Mouse (Mus musculus) regulatory T cell (primary cell): Measurements from ENCODE around the gene Slamf9.

ENCODE experiments used
- in situ Hi-C: fragments of 300-600 bp; cut with MboI, MseI; formaldehyde crosslinking; loops from one replicate; pipeline ENCODE4 v1.15.1; 2025; ENCODE audit warnings: high pct_unique_total_duplicates

The Slamf9 gene

DNA sequence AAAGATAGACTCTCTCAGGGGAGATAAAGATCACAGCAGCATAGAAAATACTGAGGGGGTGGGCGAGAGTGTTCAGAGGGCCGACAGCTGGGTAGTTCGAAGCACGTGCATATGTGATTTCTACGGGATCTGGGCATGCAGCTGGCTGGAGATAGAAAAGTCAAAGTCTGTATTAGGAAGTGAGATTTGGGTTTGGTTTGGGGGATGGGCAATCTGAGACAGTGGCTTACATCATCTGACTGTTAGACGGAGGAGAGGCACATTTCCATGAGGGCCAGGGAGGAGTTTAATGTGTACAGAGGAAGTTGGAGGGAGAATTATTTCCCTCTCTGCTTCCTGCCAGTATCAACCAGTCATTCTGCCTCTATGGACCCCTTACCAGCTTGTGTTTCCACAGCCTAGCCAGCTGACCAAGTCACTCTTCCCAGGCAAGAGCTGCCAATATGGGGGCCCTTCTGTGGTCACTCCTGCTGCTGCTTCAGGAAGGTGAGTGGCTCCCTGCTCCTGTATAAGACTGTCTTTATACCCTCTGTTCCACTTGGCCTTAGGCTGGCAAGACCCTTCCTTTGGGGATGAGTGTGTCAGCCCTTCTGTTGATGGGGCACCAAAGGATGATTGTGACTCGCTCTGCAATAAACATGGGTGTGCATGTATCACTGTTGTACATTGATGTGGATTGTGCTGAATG, at the start of gene Slamf9:
Slamf9 (plus strand) TSS at position 305 of the 688 bp plus-strand sequence.
- in situ Hi-C loops = no loop called here

DNA sequence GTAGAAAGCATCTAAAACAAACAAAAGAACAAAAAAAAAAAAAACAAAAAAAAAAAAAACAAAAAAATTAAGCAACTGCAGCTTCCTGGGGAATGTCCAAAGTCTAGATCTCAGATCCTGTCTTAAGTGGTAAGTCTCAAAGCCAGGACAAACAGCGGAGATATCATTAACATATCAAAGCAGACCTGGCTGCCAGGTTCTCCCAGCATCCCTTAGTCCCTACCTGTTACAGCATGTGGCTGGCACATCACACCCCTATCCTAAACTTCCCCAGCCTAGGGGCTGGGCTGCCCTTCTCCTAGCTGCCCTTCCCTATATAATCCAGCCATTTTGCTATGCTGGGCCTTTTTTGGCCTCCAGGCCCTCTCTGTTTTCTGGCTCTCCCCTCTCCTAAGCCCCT, 48.7 kb upstream of the Slamf9 start:
- in situ Hi-C loops = no loop called here

GRCm38 (mm10) chr1:172427841-172428240, 47.3 kb upstream of the Slamf9 start:
- in situ Hi-C loops = no loop called here

DNA sequence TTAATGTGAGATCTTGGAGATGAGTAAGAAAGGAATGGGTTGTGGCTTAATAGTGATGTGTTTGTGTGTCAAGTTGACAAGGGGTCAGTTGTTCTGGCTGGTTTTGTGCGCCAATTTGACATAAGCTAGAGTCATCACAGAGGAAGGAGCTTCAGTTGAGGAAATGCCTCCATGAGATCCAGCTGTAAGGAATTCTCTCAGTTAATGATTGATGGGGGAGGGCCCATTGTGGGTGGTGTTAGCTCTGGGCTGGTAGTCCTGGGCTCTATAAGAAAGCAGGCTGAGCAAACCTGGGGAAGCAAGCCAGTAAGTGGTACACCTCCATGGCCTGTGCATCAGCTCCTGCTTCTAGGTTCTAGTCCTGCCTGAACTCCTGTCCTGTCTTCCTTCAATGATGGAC, 46.5 kb upstream of the Slamf9 start:
- in situ Hi-C loops = no loop called here

GRCm38 (mm10) chr1:172430731-172431220, 44.4 kb upstream of the Slamf9 start:
- in situ Hi-C loops = no loop called here

DNA sequence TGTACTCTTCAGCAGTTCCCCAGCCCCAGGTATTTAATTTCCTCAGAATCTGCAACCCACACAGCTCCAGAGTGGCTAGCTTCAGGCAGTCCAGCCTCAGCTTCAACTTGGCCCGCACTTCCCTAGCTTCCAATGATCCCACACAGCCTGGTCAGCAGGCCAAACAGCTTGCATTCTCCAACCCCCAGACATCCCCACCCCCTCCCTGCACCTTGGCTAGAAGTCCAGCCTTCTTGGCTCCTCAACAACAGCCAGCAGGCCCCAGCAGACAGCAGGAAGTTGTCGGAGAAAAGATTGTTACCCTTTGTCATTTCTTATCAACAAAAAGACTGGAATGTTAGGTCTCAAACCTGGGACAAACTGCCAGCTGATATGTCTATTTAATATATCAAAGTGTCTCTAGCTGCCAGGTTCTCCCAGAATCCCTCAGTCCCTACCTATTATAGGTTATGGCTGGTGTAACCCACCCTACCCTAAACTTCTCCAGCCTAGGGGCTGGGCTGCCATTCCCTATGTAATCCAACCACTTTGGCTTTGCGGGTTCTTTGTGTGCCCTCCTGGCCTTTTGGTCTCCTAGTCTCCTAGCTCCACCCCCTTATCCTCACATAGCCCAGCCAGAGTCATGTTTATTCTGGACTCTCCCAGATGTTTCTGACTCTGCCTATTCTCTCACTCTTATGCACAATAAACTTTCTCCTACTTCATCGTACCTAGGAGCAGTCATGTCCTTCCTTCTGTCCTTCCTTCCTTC, 43.1 kb upstream of the Slamf9 start:
- in situ Hi-C loops = no loop called here

DNA sequence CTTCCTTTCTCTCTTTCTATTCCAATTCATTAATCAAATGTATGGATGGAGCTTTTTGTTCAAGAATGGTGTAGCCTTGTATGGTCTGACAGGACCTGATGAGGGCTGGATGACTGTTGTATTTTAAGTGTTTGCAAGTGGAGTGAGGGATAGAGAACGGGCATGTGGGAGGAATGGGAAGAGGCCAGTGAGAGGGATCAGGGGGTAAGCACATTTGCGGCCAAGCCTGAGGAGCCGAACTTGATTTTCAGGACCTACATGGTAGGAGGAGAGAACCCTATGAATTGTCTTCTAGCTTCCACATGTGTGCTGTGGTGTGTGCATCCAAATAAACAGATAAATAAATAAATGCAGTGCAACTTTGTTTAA, 42.6 kb upstream of the Slamf9 start:
- in situ Hi-C loops = no loop called here

GRCm38 (mm10) chr1:172433012-172433850, 41.9 kb upstream of the Slamf9 start:
- in situ Hi-C loops = no loop called here

- in situ Hi-C loops = no loop called here
These were observed 41.4 kb upstream of the Slamf9 start for GRCm38 (mm10) chr1:172433851-172434165.

DNA sequence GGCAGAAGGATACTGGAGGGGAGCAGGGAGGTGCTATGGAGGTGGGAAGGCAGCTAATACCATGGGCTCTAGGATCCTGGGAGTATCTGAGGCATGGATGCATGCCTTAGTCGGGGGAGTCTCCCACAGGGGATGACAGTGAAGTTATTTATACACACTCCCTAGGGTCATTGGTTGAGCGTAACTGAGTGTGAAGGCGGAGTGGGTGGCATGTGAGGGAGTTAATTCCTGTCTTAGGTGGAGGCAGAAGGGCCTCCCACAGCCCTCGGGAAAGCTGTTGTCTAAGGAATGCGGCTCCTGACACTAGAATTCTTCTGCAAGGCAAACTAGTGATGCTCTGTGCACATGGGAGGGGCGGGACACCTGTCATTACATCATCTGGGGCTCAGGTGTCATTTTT, 38.4 kb upstream of the Slamf9 start:
- in situ Hi-C loops = no loop called here

GRCm38 (mm10) chr1:172438621-172439020, 36.5 kb upstream of the Slamf9 start:
- in situ Hi-C loops = no loop called here

- in situ Hi-C loops = no loop called here
These were observed 34.6 kb upstream of the Slamf9 start for GRCm38 (mm10) chr1:172440521-172440920.

DNA sequence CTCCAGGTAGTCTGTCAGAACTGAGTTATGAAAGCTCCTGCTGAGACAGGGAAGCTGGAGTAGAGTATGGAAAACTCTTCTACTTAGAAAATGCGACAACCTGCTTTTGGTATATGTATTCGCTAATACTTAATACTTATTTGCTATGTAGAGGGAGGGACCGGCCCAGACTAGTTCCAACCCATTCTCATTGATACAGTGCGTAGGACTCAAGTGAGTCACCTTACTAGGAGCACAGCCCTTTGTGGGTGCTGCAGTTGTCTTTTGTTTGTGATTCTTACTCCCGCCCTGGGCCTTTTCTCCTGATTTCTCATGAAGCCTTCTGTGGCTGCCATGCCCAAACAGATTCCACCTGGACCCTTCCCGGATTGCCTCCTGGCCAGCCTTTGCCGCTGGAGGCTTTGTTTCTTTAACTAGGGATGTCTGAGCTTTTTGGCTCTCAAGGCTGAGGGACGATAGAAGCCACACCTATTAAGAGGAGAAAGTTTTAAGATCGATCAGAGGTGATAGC, 33.2 kb upstream of the Slamf9 start:
- in situ Hi-C loops = no loop called here

- in situ Hi-C loops = no loop called here
These were observed 24.9 kb upstream of the Slamf9 start for GRCm38 (mm10) chr1:172450226-172450625.

DNA sequence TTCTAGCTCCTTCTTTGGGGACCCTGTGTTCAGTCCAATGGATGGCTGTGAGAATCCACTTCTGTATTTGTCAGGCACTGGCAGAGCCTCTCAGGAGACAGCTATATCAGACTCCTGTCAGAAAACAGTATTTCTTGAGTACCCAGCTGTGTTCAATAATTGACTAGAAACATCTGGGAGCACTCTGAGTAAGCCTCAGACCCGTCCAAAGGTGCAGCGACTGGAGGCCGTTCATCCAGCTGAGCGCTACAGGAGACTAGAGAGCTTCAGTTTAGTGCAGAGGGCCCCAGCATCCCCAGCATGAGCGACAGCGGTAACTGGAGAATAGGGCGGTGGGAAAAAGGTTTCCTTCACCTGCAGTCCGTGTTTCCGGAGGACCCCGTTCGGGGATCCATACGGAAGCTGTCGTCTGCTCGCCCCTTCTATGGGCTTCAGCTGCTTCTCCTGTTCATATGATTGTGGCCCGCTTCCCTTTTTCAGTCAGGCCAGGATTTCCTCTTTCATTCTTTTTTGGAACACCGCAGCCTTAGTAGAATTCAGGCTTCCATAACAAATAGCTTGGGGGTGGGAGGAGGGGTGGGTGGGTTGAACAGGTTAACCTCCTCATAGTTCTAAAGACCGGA, 24.2 kb upstream of the Slamf9 start:
- in situ Hi-C loops = no loop called here

DNA sequence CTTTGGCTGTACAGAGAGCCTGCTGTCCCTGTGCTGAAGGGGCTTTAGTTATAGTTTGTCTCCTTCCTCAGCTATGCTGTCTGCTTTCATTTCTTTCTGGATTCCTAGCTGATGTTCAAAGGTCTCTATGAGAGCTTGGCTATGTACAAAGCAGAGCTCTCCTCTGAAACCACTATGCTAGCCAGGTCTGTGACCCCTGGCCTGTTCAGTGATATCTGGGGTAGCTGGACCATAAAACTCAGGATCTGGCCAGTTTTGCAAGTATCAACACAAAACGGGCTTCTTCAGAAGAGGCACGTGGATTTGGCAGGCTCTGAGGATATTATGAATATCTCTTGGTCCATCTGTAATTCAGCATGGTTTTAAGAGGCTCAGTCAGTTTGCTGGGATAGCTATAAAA, 22.2 kb upstream of the Slamf9 start:
- in situ Hi-C loops = no loop called here

- in situ Hi-C loops = no loop called here
These were observed 21.3 kb upstream of the Slamf9 start for GRCm38 (mm10) chr1:172453810-172454209.

- in situ Hi-C loops = no loop called here
These were observed 19.7 kb upstream of the Slamf9 start for GRCm38 (mm10) chr1:172455416-172455815.

GRCm38 (mm10) chr1:172456001-172456677, 19.0 kb upstream of the Slamf9 start:
- in situ Hi-C loops = no loop called here

- in situ Hi-C loops = no loop called here
These were observed 18.0 kb upstream of the Slamf9 start for GRCm38 (mm10) chr1:172457196-172457595.

- in situ Hi-C loops = no loop called here
These were observed 17.1 kb upstream of the Slamf9 start for GRCm38 (mm10) chr1:172458041-172458440.
